Mouse (Mus musculus) hindbrain, embryonic 12.5 days (tissue): ENCODE measurements around the gene Tex101. TPM values are rescaled to one million over a fixed set of nuclear protein-coding genes. Genes with fewer than 3 reads are reported as not detected.
"Not testable (repeated sequence)": the region's sequence is repeated elsewhere in the genome, so short reads cannot be mapped to it uniquely, and the experiment has no call there.

Experiments used
- ATAC-seq: fragments of 200-750 bp; cut with Nextera tagmentation; 2 replicates; pipeline ENCODE4 v1.8.0; 2017; ENCODE audit warnings: moderate TSS enrichment; ENCODE audit not compliant: low FRiP score
- H3K27ac ChIP-seq: fragments of 300-500 bp; sonication (generic); 2 replicates; pipeline ENCODE4 v1.5.1; 2016; ENCODE audit warnings: mild to moderate bottlenecking
- H3K27me3 ChIP-seq: fragments of 300-500 bp; sonication (generic); 2 replicates; pipeline ENCODE4 v1.6.1; 2016; ENCODE audit warnings: mild to moderate bottlenecking
- H3K36me3 ChIP-seq: fragments of 300-500 bp; sonication (generic); 2 replicates; pipeline ENCODE4 v1.6.1; 2016; ENCODE audit warnings: mild to moderate bottlenecking
- H3K4me1 ChIP-seq: fragments of 300-500 bp; sonication (generic); 2 replicates; pipeline ENCODE4 v1.6.1; 2016
- H3K4me2 ChIP-seq: fragments of 300-500 bp; sonication (generic); replicated peaks from 2 replicates; pipeline ENCODE4 v1.6.1; 2016; ENCODE audit warnings: mild to moderate bottlenecking
- H3K4me3 ChIP-seq: fragments of 300-500 bp; sonication (generic); 2 replicates; pipeline ENCODE4 v1.5.1; 2016; ENCODE audit warnings: mild to moderate bottlenecking
- H3K9ac ChIP-seq: fragments of 300-500 bp; sonication (generic); 2 replicates; pipeline ENCODE4 v1.6.1; 2016; ENCODE audit warnings: mild to moderate bottlenecking, moderate library complexity
- H3K9me3 ChIP-seq: fragments of 300-500 bp; sonication (generic); replicated peaks from 2 replicates; pipeline ENCODE4 v1.6.1; 2016; ENCODE audit warnings: mild to moderate bottlenecking
- WGBS: fragments of 180-500 bp; shearing (Covaris S2); methylation state at CpG from one replicate; pipeline ENCODE4 v1.1.7; 2016; 5-methylcytosine and 5-hydroxymethylcytosine counted together
- polyA plus RNA-seq: library from polyadenylated mRNA; unstranded; fragments of >200 nt; fragmentation: Nextera tagmentation; extraction: Ambion mirVana; gene quantifications from 2 replicates; pipeline ENCODE4 v1.2.1, GENCODE M21; 2016

Gene Tex101
- polyA plus RNA-seq: not detected in 2 replicates

GRCm38 (mm10) chr7:24676575-24676974 is at the start of gene Tex101:
Gene Tex101 (minus strand): TSS chr7:24676675.
- H3K9me3 ChIP-seq: no peaks in the 10 kb centered on the region
- no peak within 1 kb of the TSS for H3K9ac ChIP-seq
- H3K27ac ChIP-seq: no peak within 1 kb of the TSS
- no peaks in the 10 kb centered on the region for H3K36me3 ChIP-seq
- ATAC-seq: no peak
- no peaks in the 10 kb centered on the region for H3K27me3 ChIP-seq
- H3K4me3 ChIP-seq: no peak within 1 kb of the TSS
- no peaks in the 10 kb centered on the region for H3K4me1 ChIP-seq
- 93% methylated on average over 9 of the region's 9 CpGs for WGBS
- no peak within 1 kb of the TSS for H3K4me2 ChIP-seq

GRCm38 (mm10) chr7:24715039-24715438 is 38.6 kb upstream of the Tex101 start:
- no peak overlapping the region for H3K4me2 ChIP-seq
- no peaks in the 10 kb centered on the region for H3K4me1 ChIP-seq
- no peak overlapping the region for H3K4me3 ChIP-seq
- no peaks in the 10 kb centered on the region for H3K27me3 ChIP-seq
- no peak overlapping the region for H3K27ac ChIP-seq
- ATAC-seq: no peak
- H3K9ac ChIP-seq: no peak overlapping the region
- no peaks in the 10 kb centered on the region for H3K9me3 ChIP-seq
- WGBS: 76% methylated on average over 6 of the region's 6 CpGs
- H3K36me3 ChIP-seq: no peaks in the 10 kb centered on the region

GRCm38 (mm10) chr7:24708832-24709292 is 32.4 kb upstream of the Tex101 start, which contains the start of gene BC049730:
Gene BC049730 (plus strand): TSS chr7:24709242.
- WGBS: 95% methylated on average over 14 of the region's 14 CpGs
- H3K9me3 ChIP-seq: no peaks in the 10 kb centered on the region
- no peaks in the 10 kb centered on the region for H3K27me3 ChIP-seq
- H3K4me3 ChIP-seq: no peak within 1 kb of the TSS
- no peak for ATAC-seq
- no peak within 1 kb of the TSS for H3K27ac ChIP-seq
- H3K36me3 ChIP-seq: no peaks in the 10 kb centered on the region
- no peak within 1 kb of the TSS for H3K9ac ChIP-seq
- H3K4me2 ChIP-seq: no peak within 1 kb of the TSS
- no peaks in the 10 kb centered on the region for H3K4me1 ChIP-seq

GRCm38 (mm10) chr7:24702841-24703240 is 26.4 kb upstream of the Tex101 start:
- not testable (repeated sequence) for H3K36me3 ChIP-seq, H3K27ac ChIP-seq, H3K4me1 ChIP-seq, H3K27me3 ChIP-seq, H3K4me3 ChIP-seq, ATAC-seq, H3K4me2 ChIP-seq, H3K9ac ChIP-seq, H3K9me3 ChIP-seq
- 72% methylated on average over 7 of the region's 9 CpGs for WGBS

GRCm38 (mm10) chr7:24697891-24698290 is 21.4 kb upstream of the Tex101 start:
- not testable (repeated sequence) for H3K9ac ChIP-seq, H3K4me3 ChIP-seq, H3K27me3 ChIP-seq, H3K4me2 ChIP-seq, H3K27ac ChIP-seq, H3K36me3 ChIP-seq, ATAC-seq, H3K9me3 ChIP-seq, H3K4me1 ChIP-seq
- WGBS: 95% methylated on average over 4 of the region's 4 CpGs

GRCm38 (mm10) chr7:24692693-24693092 is 16.2 kb upstream of the Tex101 start:
- not testable (repeated sequence) for H3K9me3 ChIP-seq, H3K27me3 ChIP-seq, H3K36me3 ChIP-seq, H3K9ac ChIP-seq, H3K4me2 ChIP-seq, ATAC-seq, H3K4me1 ChIP-seq, H3K4me3 ChIP-seq, H3K27ac ChIP-seq
- WGBS: 80% methylated on average over 2 of the region's 3 CpGs

- not testable (repeated sequence) for H3K36me3 ChIP-seq, ATAC-seq, H3K4me2 ChIP-seq, H3K27me3 ChIP-seq, H3K4me1 ChIP-seq, H3K27ac ChIP-seq, H3K4me3 ChIP-seq, H3K9ac ChIP-seq, H3K9me3 ChIP-seq
- 91% methylated on average over 10 of the region's 10 CpGs for WGBS
These were observed 11.0 kb upstream of the Tex101 start for GRCm38 (mm10) chr7:24687519-24687918.

GRCm38 (mm10) chr7:24684121-24684520 is 7.6 kb upstream of the Tex101 start:
- not testable (repeated sequence) for H3K4me1 ChIP-seq, H3K9me3 ChIP-seq, H3K4me3 ChIP-seq, H3K36me3 ChIP-seq, H3K27ac ChIP-seq, H3K9ac ChIP-seq, ATAC-seq, H3K27me3 ChIP-seq, H3K4me2 ChIP-seq
- WGBS: 78% methylated on average over 7 of the region's 7 CpGs

GRCm38 (mm10) chr7:24671944-24672439 is 4.5 kb downstream of the Tex101 start:
- no peak overlapping the region for H3K4me2 ChIP-seq
- no peak overlapping the region for H3K9ac ChIP-seq
- no peak overlapping the region for H3K4me3 ChIP-seq
- no peak overlapping the region for H3K27ac ChIP-seq
- no peaks in the 10 kb centered on the region for H3K9me3 ChIP-seq
- ATAC-seq: no peak
- H3K4me1 ChIP-seq: no peaks in the 10 kb centered on the region
- no peaks in the 10 kb centered on the region for H3K27me3 ChIP-seq
- WGBS: 92% methylated on average over 23 of the region's 23 CpGs
- H3K36me3 ChIP-seq: no peaks in the 10 kb centered on the region

- no peak for ATAC-seq
- Histone ChIP-seq H3K9ac (no peak overlapping the region), H3K4me1 (no peaks in the 10 kb centered on the region), H3K9me3 (no peaks in the 10 kb centered on the region), H3K36me3 (no peaks in the 10 kb centered on the region), H3K4me3 (no peak overlapping the region), H3K27me3 (no peaks in the 10 kb centered on the region), H3K27ac (no peak overlapping the region), H3K4me2 (no peak overlapping the region)
- 78% methylated on average over 9 of the region's 9 CpGs for WGBS
These were observed 11.5 kb downstream of the Tex101 start for GRCm38 (mm10) chr7:24664959-24665358.

GRCm38 (mm10) chr7:24664301-24664700 is 12.2 kb downstream of the Tex101 start:
- Histone ChIP-seq H3K4me1 (no peaks in the 10 kb centered on the region), H3K4me2 (no peak overlapping the region), H3K27me3 (no peaks in the 10 kb centered on the region), H3K27ac (no peak overlapping the region), H3K36me3 (no peaks in the 10 kb centered on the region), H3K9ac (no peak overlapping the region), H3K9me3 (no peaks in the 10 kb centered on the region), H3K4me3 (no peak overlapping the region)
- no peak for ATAC-seq
- 50% methylated on average over 8 of the region's 8 CpGs for WGBS

GRCm38 (mm10) chr7:24662575-24662974 is 13.9 kb downstream of the Tex101 start:
- Histone ChIP-seq H3K9ac (no peak overlapping the region), H3K36me3 (no peaks in the 10 kb centered on the region), H3K4me3 (no peak overlapping the region), H3K27ac (no peak overlapping the region), H3K4me1 (no peaks in the 10 kb centered on the region), H3K9me3 (no peaks in the 10 kb centered on the region), H3K27me3 (no peaks in the 10 kb centered on the region), H3K4me2 (no peak overlapping the region)
- WGBS: 12% methylated on average over 8 of the region's 8 CpGs
- peak; percentile 46 for ATAC-seq

GRCm38 (mm10) chr7:24661118-24661904 is 15.2 kb downstream of the Tex101 start:
- ATAC-seq: no peak
- no peak overlapping the region for H3K4me3 ChIP-seq
- H3K36me3 ChIP-seq: no peaks in the 10 kb centered on the region
- no peaks in the 10 kb centered on the region for H3K9me3 ChIP-seq
- H3K27me3 ChIP-seq: no peaks in the 10 kb centered on the region
- no peak overlapping the region for H3K27ac ChIP-seq
- no peak overlapping the region for H3K9ac ChIP-seq
- H3K4me2 ChIP-seq: no peak overlapping the region
- H3K4me1 ChIP-seq: no peaks in the 10 kb centered on the region
- 73% methylated on average over 17 of the region's 17 CpGs for WGBS
